Mouse (Mus musculus) telencephalon, adult 2 months (tissue): ENCODE measurements around the gene St6galnac3.

ENCODE experiments used
- DNase-seq: peaks from one replicate; pipeline ENCODE4 v3.0.0-alpha.2; 2011; ENCODE audit warnings: low read depth, low spot score

The St6galnac3 gene

DNA sequence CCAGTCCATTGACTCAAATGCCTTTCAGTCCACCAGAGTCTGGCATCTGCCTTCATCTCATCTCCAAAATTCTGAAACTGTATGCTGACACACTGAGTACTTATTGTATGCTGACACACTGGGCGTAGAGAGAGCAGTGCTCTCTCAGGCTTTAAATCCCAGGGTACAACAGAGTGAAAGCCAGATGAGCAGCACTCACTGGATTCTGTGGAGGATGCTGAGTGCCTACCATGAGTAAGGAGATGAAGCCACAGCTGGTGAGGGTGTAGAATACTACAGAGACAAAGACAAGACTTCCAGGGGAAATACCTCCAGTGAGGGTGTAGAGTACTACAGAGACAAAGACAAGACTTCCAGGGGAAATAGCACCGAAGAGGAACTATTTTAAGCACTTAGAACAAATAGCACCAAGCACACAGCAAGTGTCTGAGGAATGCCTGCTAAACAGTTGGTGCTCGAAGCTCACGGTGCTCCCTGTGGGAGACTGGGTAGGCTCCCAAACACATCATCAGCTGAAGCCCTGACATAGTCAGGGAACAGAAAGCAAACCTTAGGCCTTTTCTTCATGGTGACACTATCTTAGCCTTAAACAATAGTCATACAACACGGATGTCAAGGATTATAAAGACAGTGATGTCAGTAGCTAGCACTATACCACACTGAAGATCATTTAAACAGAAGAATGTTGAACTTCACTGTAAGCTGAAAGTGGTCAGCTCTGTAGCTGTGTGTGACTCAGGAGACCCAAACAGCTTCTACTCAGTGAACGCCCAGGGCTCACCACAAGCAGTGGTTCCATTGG lies 370.6 kb downstream of the St6galnac3 start:
- DNase-seq, result no peak

DNA sequence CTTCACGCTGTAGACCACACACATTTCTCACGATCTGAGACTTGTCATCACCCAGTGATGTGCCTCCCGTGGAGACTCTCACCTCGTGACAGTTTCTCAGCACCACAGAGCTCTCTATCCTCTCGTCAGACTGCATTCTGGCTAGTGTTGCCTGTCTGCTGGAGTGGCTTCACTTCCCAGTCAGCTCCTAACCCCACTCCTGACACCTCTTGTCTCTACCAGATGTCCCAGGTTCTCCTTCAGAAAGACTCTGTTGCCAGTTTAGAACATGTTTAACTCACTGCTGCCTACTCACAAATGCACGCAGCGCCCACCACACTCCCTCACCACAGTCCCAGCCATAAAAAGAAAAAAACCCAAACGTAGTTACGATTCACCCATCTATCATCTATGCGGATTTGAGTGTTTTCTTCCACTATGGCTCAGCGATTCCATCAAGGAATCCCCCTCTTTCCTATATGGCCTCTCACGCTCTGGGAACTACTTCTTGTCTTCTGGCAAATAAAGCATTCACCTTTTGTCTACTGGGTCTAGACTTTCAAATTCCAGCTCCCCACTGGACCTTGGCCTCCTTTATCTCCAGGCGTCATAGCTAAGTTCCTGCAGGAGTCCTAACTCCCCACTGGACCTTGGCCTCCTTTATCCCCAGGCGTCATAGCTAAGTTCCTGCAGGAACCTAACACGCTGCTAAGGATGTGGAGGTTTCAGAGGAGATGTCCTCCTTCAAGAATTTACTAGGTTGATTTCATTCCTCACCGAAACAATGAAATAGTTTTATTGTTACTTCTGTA lies 371.5 kb downstream of the St6galnac3 start:
- peak; percentile 60 for DNase-seq

DNA sequence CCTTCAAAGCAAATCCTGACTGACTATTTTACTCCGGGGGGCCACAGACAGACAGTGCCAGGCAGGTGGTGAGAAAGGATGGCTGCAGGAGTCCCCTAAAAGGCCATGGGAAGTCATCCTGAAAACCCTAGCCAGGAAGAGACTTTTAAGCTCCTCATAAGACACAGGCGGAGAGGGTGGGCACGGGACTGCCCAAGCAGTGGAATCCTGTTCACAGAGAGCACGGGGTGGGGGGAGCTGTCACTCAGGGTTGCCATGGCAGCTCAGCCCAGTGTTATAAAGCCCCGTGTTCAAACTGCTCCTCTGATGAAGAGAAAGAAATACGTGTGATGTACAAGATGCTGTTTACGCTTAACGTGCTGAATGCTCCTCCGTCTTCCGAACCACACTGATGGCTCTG lies 375.0 kb downstream of the St6galnac3 start:
- DNase-seq, result no peak

- DNase-seq, result no peak
Measured at GRCm38 (mm10) chr3:153348797-153349465, 376.0 kb downstream of the St6galnac3 start.

- DNase-seq, result no peak
Measured at GRCm38 (mm10) chr3:153344979-153345378, 380.0 kb downstream of the St6galnac3 start.

- DNase-seq, result no peak
Measured at GRCm38 (mm10) chr3:153339940-153340339, 385.0 kb downstream of the St6galnac3 start.

GRCm38 (mm10) chr3:153339091-153339490 lies 385.9 kb downstream of the St6galnac3 start:
- peak; percentile 77 for DNase-seq

- DNase-seq, result no peak
Measured at GRCm38 (mm10) chr3:153337779-153338178, 387.2 kb downstream of the St6galnac3 start.

GRCm38 (mm10) chr3:153337221-153337620 lies 387.8 kb downstream of the St6galnac3 start:
- no peak for DNase-seq

- no peak for DNase-seq
Measured at GRCm38 (mm10) chr3:153334152-153334825, 390.7 kb downstream of the St6galnac3 start.

- peak; percentile 39 for DNase-seq
Measured at GRCm38 (mm10) chr3:153324307-153324706, 400.7 kb downstream of the St6galnac3 start.

- no peak for DNase-seq
Measured at GRCm38 (mm10) chr3:153323446-153323845, 401.5 kb downstream of the St6galnac3 start.

DNA sequence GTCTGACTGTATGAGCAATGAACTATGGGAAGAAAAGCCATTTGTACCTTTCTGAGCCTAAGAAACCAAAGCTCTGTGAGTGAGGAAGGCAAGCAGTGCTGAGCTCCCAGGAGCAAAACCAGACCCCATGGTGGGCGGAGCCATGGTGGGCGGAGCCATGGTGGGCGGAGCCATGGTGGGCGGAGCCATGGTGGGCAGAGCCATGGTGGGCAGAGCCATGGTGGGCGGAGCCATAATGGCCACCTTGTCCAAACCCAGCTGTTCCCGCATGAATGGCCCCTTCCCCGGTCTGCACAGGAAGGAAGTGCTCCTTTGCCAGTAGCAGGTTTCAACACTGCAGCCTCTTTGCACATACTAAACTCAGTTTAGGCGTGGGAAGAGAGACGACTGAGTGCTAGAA lies 411.4 kb downstream of the St6galnac3 start:
- DNase-seq, result no peak

DNA sequence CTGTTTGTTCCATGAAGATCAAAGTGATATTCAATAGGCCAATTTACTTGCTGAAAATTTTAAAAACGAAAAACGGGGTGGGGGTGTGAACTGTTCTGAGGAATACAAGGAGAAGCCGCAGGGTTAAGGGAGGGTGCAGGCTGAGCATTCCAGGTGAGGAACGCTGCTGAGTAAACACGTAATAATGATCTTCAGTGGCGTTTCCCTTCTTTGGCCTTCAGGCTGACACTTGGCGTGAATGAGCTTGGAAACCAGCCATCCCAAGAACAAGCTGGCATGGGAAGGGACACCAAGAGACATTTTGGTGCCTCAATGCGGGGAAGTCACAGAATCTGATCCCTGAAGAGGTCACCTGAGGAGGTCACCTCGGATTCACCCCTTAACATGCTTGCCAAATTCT lies 411.8 kb downstream of the St6galnac3 start:
- DNase-seq, result no peak

DNA sequence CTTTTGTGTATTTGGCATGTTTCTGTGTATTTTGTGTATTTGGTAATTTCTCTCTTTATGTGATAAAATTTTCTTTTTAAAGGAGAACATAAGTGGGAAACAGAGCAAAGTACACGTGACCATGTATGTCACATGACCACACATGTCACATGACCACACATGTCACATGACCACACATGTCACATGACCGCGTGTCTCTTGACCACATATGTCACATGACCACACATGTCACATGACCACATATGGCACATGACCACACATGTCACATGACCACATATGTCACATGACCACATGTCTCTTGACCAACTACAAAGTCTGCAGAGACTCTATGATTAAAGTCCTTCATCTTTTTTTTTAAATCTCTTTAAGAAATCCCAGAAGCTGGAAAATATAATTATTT lies 413.0 kb downstream of the St6galnac3 start:
- DNase-seq, result no peak

DNA sequence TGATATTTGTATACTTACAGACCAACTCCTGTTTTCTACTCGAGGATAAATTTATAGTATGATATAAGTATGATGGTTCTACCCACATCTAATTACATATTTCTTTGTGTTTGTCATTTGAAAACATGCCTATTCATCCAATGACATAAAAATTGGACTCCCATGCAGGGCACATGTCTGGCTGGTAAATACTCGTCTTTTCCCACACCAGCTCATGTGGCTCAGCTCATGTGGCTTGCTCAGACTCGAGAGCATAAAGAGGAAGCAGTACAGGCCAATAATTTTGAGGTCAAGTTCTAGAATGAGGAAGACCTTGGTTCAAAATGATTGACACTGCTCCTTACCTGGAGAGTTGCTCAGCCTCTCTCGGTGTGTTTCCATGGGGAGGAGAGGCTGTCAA lies 416.6 kb downstream of the St6galnac3 start:
- DNase-seq, result no peak

GRCm38 (mm10) chr3:153305153-153305552 lies 419.8 kb downstream of the St6galnac3 start:
- DNase-seq, result no peak

DNA sequence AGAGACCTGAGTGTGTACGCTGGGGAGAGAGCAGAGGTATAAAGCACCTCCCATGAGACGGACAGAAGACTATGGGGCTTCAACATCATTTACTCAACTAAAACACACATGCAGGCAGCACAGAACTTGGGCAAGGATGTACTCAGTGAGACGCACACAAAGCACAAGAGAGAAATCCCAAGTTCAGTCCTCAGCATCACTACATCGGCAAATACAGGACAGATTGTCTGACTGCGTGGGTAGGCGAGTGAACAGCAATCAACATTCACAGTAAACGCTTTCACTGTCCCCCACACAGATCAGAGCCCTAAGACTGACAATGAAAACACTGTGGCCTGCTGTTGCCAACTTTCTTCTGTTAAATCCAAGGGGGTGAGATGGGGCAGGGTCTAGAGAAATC lies 422.6 kb downstream of the St6galnac3 start:
- DNase-seq, result no peak

GRCm38 (mm10) chr3:153296375-153297068 lies 428.5 kb downstream of the St6galnac3 start:
- no peak for DNase-seq

DNA sequence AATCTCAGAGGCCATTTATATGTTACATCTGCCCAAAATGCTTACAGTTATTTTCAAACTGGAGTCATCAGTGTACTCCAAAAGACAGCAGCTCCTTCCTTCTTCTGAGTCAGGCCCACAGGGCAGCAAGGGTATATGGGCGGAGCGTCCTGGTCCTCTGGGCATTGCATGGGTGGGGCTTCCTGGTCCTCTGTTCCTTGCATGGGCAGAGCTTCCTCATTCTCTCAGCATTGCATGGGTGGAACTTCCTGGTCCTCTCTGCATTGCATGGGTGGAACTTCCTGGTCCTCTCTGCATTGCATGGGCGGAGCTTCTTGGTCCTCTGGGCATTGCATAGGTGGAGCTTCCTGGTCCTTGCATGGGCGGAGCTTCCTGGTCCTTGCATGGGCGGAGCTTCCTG lies 432.1 kb downstream of the St6galnac3 start:
- no peak for DNase-seq

DNA sequence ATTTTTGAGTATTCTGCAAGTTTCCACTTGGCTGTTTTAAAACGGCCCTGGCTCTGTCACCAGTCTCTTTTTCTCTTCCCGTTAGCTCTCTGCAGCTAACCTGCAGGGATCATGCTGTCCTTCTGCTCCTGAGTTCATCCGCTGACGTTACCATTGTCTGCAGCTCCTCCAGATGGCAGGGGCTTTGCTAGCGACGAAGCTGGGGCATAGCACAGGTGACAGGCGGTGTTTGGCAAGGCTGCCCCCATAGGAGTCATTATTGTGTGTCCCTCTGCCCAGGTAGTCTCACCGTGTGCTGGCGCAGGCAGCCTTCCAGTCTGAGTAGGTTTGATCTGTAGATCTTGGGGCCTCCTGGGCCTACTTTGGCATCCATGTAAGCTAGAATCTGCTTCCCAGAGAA lies 432.6 kb downstream of the St6galnac3 start:
- no peak for DNase-seq
